Mouse (Mus musculus): ENCODE data around the gene Nebl.

DNA sequence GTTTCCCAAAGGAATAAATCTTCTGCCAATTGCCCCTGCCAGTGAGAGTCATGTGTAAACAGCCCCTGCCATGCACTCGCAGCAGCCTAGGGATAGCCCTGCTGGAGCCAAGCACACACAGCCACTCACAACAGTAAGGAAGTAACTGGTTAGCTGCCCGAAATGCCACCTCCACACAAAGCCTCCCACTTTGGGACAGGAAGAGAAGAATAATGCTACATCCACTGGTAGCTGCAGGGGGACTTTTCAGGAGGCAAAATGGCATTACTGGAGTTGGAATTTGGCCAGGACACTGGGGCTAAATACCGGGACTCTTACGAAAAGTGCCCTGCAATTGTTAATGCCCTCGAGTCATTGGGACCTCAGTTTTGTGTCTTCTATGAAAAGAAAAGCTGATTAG lies 92.6 kb downstream of the Nebl start:
- TF ChIP-seq GATA1 (IDR thresholded peaks at IDR 0.05; ENCODE audit: low read length): no peak
- TF ChIP-seq TAL1 (IDR thresholded peaks at IDR 0.05; ENCODE audit: low read length): no peak

Measured in erythroblast, embryonic 14.5 days (primary cell).